Mouse (Mus musculus): ENCODE measurements around the gene Dync1i2.

The Dync1i2 gene

DNA sequence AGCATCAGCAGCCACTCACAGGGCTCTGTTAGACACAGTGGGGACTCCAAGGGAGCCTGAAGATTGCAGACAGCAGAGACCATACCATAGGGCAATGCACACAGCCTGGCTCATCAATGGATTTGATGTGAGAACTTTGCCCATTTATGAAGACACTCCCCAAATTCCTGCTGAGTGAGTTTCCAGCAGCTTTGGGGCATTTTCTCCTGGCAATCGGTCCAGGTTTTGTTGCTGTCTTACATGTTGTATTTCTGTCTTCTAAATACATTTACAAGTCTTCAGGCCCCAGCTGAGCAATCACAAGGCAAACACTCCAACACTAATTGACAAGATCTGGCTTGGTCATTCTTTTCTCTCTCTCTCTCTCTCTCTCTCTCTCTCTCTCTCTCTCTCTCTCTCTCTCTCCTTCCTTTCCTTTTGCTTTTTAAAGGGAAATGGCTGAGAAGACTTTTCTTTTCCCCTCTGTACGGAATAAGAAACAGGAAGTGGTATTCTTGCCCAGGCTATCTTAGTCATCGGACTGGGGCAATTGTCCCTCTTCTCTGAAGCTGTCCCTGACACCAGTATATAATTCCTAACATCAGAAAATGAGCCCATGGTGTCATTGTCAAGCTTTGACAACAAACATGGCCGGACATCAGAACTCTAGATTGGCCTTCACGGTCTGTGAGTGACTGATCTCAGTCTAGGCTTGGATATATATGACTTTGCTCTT lies 2.3 kb upstream of the Dync1i2 start:
- no peak for DNase-seq

DNA sequence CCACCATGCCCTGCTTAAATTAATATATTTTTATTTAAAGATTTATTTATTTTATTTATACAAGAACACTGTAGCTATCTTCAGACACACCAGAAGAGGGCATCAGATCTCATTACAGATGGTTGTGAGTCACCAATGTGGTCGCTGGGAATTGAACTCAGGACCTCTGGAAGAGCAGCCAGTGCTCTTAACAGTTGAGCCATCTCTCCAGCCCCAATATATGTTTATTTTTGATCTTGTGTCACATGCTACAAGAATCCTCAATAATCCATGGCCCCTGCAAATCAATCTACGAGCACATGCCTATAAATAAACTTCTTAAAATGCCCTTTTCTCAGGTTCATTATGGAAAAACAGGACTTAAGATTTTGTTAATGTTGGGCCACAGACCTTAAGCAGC lies 410 bp upstream of the Dync1i2 start:
- DNase-seq, result peak; percentile 23

DNA sequence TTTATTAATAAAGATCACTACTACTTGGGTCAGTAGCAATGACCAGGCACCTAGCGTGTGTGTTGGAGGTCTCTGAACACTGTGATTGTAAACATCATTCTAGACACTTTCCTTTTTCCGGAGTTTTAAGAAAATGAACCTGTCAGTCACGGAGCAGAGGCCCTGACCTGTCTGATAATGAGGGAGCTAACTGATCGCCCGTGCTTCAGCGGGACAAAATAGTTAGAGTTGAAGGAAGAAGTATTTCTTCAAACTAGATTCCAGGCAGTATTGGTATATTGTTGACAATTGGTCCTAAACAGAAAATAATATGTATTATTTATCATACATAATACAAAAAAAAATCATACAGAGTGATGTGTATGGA lies 837 bp downstream of the Dync1i2 start:
- DNase-seq, result no peak

DNA sequence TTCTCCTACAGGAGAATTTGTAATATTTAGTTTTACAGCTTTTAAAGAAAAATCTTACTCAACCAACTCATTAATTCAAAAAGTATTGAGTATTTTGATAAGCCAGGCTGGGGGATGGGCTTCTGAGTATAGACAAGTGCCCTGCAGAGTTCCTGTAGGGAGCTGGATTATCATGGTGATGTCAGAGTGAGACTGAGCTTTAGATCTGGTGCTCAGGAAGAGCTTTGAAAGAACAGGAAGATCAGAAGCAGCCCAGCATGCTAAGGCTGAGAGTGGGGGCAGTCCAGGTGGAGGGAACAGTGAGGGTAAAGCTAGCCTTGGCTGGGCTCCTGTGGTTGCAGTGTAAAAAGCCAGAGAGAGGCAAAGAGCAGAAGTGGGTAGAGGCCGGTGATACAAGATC lies 9.5 kb downstream of the Dync1i2 start:
- DNase-seq, result no peak

DNA sequence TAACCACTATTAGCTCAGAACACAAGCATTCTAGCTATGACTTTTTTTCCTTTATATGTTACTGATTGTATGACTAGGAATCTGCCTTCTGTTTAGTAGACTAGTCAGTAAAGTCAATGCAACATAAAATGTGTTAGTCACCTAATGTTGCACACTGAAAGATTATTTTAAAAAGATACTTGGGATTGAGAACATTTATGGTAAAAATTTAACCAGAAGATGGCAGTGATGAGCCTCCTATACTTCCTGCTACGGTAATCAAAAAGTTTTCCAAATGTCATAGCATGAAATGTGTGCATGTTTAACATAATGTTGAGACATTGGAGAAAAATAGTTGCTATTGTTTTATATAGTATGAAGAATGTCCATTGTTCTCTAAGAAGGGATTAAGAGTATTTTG lies 15.9 kb downstream of the Dync1i2 start:
- DNase-seq, result no peak

DNA sequence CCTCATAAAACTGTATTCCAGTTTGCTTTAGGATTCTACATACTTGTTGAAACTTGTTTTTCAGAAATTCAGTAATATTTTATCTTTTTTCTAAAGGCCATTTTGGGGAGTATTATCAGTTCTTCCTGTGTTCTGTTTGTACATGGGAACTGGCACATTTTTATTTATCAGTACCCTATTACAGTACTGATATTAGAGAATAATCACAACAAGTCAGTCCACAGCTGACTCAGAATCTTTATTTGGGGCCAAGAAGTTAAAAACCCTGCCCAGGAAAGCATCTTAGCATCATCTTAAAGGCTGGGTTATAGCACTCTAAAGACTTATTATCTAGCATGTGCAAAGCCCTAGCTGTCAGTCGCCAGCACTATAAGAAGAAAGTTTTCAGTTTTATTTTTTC lies 18.1 kb downstream of the Dync1i2 start:
- no peak for DNase-seq

DNA sequence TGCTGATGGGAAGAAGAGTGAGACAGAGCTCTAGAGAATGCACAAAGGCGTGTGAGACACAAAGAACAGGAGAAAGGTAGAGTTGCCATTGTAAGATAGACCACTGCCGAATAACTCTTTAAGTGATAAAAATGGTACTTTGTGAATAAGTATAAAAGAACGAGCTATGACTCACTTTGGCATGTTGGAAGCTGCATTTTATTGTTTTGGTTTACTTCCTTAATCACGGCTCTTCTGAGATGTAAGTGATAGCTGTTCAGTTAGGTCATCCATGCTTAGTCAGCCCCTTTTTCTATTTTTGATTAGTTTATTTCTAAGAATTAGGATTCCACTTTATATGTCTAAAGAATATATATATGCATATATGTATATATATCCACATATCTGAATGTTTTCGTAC lies 20.4 kb downstream of the Dync1i2 start:
- no peak for DNase-seq

DNA sequence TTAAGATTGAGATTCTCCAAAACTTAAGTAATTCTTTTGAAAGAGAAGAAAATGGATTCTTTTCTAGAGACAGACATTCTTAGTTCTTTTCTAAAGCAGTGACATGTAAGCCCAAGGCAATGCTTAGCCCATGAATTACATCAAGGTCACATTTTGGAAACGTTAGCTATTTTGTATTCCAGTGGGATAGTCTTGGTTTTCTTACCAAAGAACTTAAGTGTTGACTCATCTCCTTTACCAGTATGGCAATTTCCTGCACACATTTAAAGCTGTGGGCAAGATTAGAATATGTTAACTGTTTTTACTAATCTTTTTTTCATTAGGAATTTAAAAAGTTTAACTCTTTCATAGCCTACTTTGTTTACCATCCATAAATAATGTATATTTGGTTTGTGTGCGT lies 21.5 kb downstream of the Dync1i2 start:
- no peak for DNase-seq

DNA sequence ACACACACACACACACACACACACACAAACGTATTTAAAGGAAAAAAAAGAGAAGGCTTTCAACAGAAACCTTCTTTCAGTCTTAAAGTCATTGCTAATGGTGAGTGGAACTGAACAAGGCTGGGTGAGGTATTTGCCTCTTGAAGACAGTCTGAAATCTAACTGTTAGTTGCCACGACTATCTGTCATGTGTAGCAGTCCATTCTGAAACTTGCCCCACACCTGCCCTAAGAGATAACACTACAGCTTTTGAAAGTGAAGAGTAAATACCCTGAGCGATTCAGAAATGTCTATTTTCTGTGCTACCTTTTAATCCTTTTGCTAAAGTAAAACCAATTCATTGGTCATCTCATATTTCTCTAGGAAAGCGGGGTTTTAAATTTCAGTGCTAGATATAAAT lies 23.9 kb downstream of the Dync1i2 start:
- DNase-seq, result no peak

DNA sequence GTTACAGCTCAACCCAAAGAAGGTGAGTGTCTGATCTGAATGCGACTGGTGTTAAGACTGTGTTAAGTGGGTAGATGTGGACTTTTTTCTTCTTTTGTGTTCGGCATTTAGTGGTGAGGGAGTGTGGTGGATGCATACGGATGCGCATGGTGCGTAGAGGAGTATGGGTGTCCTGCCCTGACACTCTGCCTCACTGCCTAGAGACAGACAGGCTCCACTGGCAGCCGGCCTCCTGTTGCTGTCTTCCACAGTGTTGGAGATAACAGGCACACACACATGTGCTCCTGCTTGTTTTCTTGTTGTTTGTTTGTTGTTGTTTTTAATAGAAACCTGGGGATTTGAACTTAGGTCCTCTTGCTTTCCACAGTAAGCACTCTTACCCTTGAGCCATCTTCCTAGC lies 24.5 kb downstream of the Dync1i2 start:
- DNase-seq, result no peak

DNA sequence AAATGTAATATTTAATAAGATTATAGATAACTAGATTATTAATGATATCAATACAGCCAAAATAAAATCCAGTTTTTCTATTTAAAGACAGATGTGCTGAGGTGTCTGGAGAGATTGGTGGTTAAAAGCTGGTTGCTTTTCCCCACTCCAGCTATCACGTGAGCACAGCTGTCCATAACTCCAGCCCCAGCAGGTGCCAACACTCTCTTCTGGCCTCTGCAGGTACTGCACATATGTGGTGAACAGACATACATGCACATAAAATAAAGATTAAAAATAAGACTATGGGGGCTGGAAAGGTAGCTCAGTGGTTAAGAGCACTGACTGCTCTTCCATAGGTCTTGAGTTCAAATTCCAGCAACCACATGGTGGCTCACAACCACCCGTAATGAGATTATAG lies 30.0 kb downstream of the Dync1i2 start:
- no peak for DNase-seq

DNA sequence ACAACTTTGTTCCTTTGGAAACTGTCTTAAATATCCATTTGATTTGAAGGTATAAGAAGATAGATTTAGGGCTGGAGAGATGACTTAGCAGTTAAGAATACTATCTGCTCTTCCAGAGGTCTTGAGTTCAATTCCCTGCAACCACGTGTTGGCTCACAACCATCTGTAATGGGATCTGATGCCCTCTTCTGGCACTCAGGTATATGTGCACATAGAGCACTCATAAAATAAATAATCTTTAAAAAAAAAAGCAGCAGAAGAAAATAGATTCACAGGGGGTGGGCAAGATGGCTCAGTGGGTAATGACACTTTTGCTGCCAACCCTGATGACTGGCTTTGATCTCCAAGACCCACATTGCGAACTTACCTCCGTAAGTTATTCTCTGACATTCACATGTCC lies 30.7 kb downstream of the Dync1i2 start:
- no peak for DNase-seq

DNA sequence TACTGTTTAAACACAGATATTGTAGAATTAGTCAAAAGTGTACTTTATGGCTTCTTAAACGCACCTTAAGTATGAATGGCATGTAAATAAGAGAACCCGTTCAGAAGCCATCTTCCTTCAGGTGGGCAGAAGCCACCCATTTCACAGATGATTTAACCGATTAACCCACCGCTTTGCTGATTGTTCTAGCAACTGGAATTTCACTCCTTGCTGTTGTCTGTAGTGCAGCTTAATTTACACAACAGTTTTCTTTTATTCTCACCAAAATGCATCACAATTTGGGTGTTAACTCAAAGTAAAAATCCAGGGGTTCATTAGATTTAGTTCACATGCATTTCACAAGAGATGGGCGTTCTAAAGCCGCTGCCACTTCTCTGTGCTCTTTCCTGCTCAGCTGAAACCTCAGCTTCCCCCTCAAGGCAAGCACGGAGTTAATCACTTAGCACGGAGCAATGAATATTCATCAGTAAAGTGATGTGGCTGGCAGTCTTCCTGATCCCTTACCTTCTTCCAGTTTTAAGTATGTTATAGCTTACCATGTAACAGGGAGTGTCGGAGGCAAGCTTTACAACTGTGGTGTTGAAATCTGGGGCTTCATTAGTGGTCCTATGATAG lies 31.7 kb downstream of the Dync1i2 start:
- peak; percentile 15 for DNase-seq

DNA sequence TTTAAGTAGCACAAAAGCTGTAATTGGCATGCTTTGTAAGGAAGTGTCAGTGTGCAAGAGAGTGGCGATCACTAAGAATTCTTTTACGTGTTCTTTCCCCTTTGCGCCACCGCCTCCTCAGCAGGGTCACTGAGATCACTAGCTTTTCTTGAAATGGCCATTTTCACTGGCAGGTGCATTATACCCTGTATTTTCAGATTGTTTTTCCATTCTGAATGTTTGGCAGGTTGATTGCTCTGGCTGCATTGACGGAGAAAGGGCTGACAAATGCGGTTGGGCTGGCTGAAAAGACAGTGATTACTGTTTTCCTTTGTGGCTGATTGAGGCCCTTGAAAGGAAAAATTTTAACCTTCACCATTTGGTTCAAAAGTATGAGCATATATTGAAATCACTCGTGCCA lies 33.3 kb downstream of the Dync1i2 start:
- DNase-seq, result no peak

DNA sequence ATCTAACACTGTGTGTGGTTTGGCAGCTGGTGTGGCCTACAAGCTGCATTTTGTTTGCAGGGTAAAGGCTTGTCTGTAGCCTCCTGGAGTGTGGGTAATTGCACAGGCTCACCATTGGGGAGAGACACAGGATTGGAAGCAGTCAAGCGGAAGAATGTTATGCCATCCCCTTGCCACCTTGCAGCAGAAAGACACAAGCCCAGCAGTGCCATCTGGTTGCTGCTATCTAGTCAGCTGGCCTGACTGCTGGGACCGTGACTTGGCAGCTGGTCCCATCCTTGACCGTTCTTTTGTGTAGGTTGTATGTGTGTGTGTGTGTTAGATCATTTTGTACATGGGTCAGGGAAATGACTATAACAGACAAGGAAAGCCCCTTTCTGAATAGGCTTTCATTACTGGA lies 33.9 kb downstream of the Dync1i2 start:
- no peak for DNase-seq

DNA sequence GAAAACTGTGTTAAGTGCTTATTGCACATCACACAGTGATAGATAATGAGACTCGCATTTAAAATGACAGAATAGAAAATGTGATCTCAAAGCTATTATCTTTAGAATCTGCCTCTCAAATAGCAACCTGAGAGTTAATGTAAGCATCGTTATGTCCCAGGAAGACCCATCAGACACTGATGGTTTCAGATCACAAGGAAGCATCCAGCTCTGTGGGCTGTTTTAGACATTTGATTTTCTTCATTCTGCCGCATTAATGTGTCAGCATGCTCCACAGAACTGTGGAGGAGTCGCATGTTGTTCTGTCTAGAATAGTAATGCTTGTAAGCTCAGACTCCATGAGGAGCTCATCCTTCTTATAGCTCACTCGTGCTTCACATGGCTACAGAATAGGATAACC lies 34.6 kb downstream of the Dync1i2 start:
- DNase-seq, result no peak

DNA sequence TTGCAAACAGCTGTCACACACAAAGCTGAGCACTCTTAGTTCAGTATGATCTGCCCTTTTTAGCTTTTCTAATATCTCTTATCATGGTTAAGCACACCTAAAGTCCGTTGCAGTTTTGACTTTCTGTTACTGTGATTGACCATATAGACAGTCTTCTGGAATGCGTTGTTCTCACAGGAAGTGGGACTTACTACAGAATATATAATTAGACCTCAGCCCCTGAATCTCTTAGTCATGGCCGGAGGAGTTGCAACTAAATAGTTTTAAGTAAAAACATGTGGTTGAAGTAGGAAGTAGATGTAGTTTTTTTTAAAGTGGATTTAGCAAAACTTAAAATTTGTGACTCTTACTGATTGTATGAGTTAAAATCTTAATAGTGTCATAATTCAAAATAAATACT lies 36.6 kb downstream of the Dync1i2 start:
- DNase-seq, result no peak

DNA sequence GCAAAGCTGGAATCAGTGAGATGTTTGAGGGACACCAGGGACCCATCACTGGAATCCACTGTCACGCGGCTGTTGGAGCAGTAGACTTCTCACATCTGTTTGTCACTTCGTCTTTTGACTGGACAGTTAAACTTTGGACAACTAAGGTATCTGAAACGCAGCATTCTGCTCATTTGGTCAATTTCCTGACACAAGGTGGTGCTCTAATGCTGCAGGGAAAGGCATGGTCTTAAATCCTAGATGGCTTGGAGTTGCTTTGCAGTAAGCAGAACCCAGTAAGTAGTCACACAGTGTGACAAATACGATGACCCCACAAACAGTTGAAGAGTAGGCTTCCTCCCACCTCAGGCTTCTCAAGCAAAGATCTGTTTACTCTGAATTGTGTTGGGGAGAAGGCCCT lies 39.3 kb downstream of the Dync1i2 start:
- DNase-seq, result peak; percentile 15

DNA sequence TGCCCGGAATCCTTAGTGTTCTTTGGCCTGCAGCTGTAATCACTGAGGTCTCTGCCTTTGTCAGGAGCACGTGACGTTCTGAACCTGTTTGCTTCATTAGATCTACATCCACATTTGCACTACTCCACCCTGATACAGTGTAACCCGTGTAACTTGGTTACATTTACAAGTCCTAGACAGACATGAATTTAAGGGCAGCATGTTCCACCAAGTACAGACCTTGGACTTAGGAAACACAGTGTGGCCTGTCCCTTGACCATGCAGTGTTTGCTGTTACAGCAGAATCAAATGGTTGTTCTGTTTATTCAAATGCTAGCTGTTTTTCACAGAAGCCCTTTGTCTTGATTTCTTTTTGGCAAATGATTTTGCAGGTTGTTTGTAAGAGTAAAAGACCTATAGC lies 43.3 kb downstream of the Dync1i2 start:
- no peak for DNase-seq

DNA sequence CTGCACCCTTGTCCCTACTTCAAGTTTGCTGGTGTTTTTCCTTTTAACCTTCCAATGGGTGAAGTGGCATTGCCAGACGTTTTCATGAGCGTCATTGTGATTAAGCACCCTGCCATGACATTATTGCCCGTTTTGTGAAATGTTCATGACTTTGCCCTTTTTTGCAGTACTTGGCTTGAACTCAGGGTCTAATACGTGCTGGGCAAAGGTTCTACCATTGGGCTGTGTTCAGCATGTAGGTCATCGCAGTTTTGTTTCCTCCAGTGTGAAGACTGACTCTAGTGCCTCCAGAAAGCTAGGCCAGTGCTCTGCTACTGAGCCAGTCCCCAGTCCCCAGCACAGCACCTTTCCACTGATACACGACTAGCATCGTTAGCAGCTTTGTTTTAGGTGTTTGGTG lies 45.1 kb downstream of the Dync1i2 start:
- DNase-seq, result peak; percentile 18

DNA sequence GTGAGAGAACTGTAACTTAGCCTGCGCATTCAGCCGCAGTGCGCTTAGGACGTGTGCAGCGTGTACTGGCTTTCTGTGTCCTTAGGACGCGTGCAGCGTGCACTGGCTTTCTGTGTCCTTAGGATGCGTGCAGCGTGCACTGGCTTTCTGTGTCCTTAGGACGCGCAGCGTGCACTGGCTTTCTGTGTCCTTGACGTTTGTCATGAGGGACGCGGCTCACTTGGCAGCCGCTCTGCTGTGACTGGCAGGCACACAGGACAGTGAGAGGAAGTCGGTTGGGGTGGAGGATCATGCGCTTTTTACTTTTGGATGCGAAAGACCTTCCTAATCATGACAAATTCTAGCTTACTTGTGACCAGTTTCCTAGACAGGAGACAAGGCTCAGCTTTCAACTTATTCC lies 53.1 kb downstream of the Dync1i2 start:
- no peak for DNase-seq

DNA sequence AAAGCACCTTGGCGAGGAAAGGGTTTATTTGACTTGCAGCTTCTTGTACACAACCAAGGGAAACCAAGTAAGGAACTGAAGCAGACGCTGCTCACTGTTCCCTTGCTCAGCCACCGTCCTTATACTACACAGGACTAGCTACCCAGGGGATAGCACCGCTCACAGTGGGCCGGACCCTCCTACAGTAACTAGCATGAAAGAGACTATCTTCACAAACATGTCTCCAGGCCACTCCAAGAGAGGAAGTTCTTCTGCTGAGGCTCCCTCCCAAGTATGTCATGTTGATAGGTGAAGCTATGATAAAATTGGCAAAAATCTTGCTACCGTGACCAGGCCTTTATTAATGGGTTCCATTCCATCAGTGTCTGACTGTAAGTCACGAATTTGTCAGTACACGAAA lies 57.2 kb downstream of the Dync1i2 start:
- DNase-seq, result no peak

DNA sequence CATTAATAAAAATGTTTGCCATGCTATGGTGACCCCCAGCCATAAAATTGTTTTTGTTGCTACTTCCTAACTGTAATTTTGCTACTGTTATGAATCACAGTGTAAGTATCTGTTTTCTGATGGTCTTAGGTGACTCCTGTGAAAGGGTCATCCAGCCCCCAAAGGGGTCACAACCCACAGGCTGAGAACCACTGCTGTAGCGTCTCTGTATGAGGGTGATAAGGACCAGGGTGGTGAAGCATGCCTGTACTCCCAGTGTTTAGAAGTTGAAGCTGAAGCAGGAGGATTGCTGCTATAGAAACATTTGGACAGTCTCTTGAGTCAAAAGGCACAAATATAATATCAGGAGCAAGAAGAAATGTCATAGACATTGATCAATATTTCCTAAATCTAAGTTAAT lies 57.8 kb downstream of the Dync1i2 start:
- DNase-seq, result no peak

DNA sequence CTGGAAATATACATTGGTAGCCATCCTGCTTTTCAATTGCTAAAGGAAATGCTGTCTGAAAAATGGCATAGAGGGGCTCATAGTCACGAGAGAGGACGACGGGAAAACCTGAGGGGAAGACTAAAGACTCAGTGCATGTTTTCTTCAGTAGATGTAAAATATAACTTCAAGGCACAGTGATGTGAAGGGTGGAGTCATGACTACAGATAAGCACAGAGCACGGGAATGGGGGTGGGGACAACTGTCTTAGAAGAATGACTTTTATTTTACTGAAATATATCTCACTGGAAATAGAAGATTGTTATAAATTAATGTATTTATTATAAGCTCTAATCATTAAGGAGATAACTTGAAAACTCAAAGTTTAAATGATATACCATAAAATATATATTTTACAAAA lies 58.6 kb downstream of the Dync1i2 start:
- no peak for DNase-seq

DNA sequence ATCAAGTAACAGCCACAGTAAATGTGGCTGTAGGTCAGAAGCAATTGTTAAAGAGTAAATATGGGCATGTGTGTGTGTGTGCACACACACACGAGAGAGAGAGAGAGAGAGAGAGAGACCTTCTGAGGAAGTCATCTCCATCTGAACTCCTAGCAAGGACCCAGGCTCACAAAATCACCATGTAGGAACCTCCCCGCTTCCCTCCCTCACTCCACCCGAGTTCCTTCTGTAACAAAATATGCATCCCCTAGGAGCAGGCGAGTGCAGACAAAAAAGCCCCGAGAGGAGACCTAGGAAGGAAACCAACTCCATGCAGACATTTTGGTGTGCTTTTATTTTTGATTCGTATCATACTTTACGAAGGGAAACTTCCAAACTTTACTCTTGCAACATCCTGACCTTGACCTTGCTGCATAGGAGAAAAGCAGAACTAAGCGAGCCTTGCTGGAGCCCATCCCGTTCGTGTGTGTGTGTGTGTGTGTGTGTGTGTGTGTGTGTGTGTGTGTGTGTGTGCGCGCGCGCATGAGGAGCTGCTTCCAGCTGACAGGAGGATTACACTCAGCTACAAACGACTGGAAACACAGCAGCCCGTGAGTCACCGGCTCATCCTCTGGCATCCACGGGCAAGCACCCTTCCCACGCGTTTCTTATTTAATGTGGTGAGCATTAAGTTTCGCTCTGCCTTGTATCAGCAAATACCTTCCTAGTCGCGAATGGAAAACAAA lies 62.6 kb downstream of the Dync1i2 start:
- no peak for DNase-seq
